Mouse (Mus musculus): Measurements from ENCODE around the gene Hrk.

- no peak for TF ChIP-seq CTCF (conservative IDR thresholded peaks at IDR 0.05; ENCODE audit: insufficient read depth, insufficient read length, low read depth, low read length)
- no peak for TF ChIP-seq POLR2A (IDR thresholded peaks at IDR 0.05; ENCODE audit: low read depth, low read length)
Measured at GRCm38 (mm10) chr5:118174310-118175009, 10.0 kb downstream of the Hrk start.
